8 mouse cellular contexts compared by ENCODE assay signal in the genomic region with DNA sequence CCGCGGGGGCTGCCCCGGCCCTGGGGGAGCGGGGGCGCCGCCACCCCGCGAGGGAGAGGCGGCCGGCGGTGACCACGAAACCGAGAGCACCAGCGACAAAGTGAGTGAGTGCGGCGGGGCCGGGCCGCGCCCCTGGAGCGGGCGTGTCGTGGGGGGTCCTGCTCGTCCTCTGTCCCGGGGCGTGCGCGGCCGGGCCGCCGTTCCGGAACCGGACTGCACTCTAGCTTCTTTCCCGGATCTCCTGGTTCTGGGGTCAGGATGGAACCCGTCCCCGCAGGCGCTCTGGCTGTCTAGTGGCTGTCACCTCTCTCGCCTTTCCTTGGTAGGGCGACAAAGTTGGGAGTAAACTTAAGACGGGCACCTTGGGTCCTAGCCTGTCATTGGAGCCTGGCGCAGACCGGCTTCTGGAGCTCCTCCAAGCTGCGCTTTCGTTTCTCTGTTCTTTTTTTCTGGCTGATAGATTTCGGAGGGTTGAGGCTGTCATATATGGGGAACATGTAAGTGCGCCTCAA. TPM values are rescaled to one million over a fixed set of nuclear protein-coding genes. Genes with fewer than 3 reads are reported as not detected.
DNase-seq lines count a peak whose midpoint lies in the region; ATAC-seq and TF ChIP-seq lines count a peak whose summit lies in the region.

No protein-coding gene starts in this region.

- peak; percentile 55 for ATAC-seq in embryonic facial prominence, embryonic 11.5 days (replicated peaks; ENCODE audit: insufficient number of reproducible peaks, low FRiP score, low TSS enrichment, low read depth)
- ATAC-seq in heart, embryonic 12.5 days (ENCODE audit: insufficient number of reproducible peaks, low FRiP score) = no peak
- peak; percentile 52 for ATAC-seq in kidney, embryonic 15.5 days (replicated peaks; ENCODE audit: low FRiP score)
- ATAC-seq in inflammation-experienced regulatory T-cells, adult 6 months = no peak

- no peaks in the 10 kb centered on the region for H3K4me1 ChIP-seq in embryonic facial prominence, embryonic 11.5 days (ENCODE audit: control insufficient read depth, insufficient read depth, low read length)
- H3K4me1 ChIP-seq in heart, embryonic 12.5 days (replicated peaks) = no peaks in the 10 kb centered on the region; the same call in 1 of the 2 replicates
- H3K4me1 ChIP-seq in kidney, embryonic 15.5 days = peaks cover 22% of the 10 kb centered on the region
- peaks cover 11% of the 10 kb centered on the region for H3K4me1 ChIP-seq in testis, adult 2 months (ENCODE audit: control insufficient read depth, insufficient read depth, low read length)

- DNase-seq in spleen, adult 18-20 months = peak; percentile 8 to 9
- DNase-seq in spleen, postnatal 14 days (ENCODE audit: low spot score in 2 of 2) = no peak
- DNase-seq in embryonic facial prominence, embryonic 11.5 days (ENCODE audit: low spot score) = peak; percentile 25
- DNase-seq in lung, postnatal 36 days = peak; percentile 37

- no peak overlapping the region for H3K27ac ChIP-seq in embryonic facial prominence, embryonic 11.5 days (replicated peaks; ENCODE audit: low read depth, low read length)
- no peak overlapping the region for H3K27ac ChIP-seq in heart, embryonic 12.5 days (ENCODE audit: poor library complexity, severe bottlenecking)
- peak overlapping the region; percentile 61 for H3K27ac ChIP-seq in kidney, embryonic 15.5 days
- H3K27ac ChIP-seq in testis, adult 2 months (ENCODE audit: control insufficient read depth, insufficient read depth, low read depth, low read length) = peak overlapping the region; percentile 81

- H3K27me3 ChIP-seq in embryonic facial prominence, embryonic 11.5 days (ENCODE audit: control insufficient read depth, insufficient read depth, low read length) = peaks cover 23% of the 10 kb centered on the region
- H3K27me3 ChIP-seq in heart, embryonic 12.5 days (replicated peaks) = peaks cover 85% of the 10 kb centered on the region
- H3K27me3 ChIP-seq in kidney, embryonic 15.5 days = peaks cover 70% of the 10 kb centered on the region
- H3K27me3 ChIP-seq in testis, adult 2 months (ENCODE audit: control insufficient read depth, insufficient read depth, low read length) = no peaks in the 10 kb centered on the region

- H3K9me3 ChIP-seq in embryonic facial prominence, embryonic 11.5 days (replicated peaks; ENCODE audit: control insufficient read depth, low read length) = no peaks in the 10 kb centered on the region
- H3K9me3 ChIP-seq in heart, embryonic 12.5 days (replicated peaks) = no peaks in the 10 kb centered on the region
- H3K9me3 ChIP-seq in kidney, embryonic 15.5 days (replicated peaks) = no peaks in the 10 kb centered on the region

- no peak for TF ChIP-seq POLR2A in testis, adult 2 months (IDR thresholded peaks at IDR 0.05; ENCODE audit: control insufficient read depth, low read depth, low read length)

- H3K9ac ChIP-seq in embryonic facial prominence, embryonic 11.5 days (replicated peaks; ENCODE audit: low read length) = peak overlapping the region; percentile 57
- peak overlapping the region; percentile 76 for H3K9ac ChIP-seq in heart, embryonic 12.5 days
- peak overlapping the region; percentile 67 for H3K9ac ChIP-seq in kidney, embryonic 15.5 days

- H3K4me2 ChIP-seq in embryonic facial prominence, embryonic 11.5 days (ENCODE audit: low read depth, low read length) = peak overlapping the region; percentile 100
- peak overlapping the region; percentile 97 for H3K4me2 ChIP-seq in heart, embryonic 12.5 days
- H3K4me2 ChIP-seq in kidney, embryonic 15.5 days = peak overlapping the region; percentile 99

- H3K4me3 ChIP-seq in embryonic facial prominence, embryonic 11.5 days (ENCODE audit: low read depth, low read length) = peak overlapping the region; percentile 72
- peak overlapping the region; percentile 82 for H3K4me3 ChIP-seq in heart, embryonic 12.5 days
- peak overlapping the region; percentile 78 for H3K4me3 ChIP-seq in kidney, embryonic 15.5 days (replicated peaks)
- H3K4me3 ChIP-seq in testis, adult 2 months (ENCODE audit: control insufficient read depth, low read depth, low read length) = peak overlapping the region; percentile 85

- TF ChIP-seq CTCF in testis, adult 2 months (IDR thresholded peaks at IDR 0.05; ENCODE audit: control insufficient read depth, insufficient read depth, insufficient replicate concordance, low read depth, low read length) = no peak

- under 1% methylated on average over 41 of the region's 45 CpGs for WGBS in embryonic facial prominence, embryonic 11.5 days
- WGBS in heart, embryonic 12.5 days = 1% methylated on average over 43 of the region's 45 CpGs
- WGBS in kidney, embryonic 15.5 days = under 1% methylated on average over 43 of the region's 45 CpGs

- no peaks in the 10 kb centered on the region for H3K36me3 ChIP-seq in embryonic facial prominence, embryonic 11.5 days (replicated peaks; ENCODE audit: control insufficient read depth, insufficient read depth, low read depth, low read length)
- H3K36me3 ChIP-seq in heart, embryonic 12.5 days = no peaks in the 10 kb centered on the region
- H3K36me3 ChIP-seq in kidney, embryonic 15.5 days = no peaks in the 10 kb centered on the region
- no peaks in the 10 kb centered on the region; the same call in 1 of the 2 replicates for H3K36me3 ChIP-seq in testis, adult 2 months (ENCODE audit: control insufficient read depth, insufficient read depth, low read length)

RNA-seq across cellular contexts. Expression of gene Cds1, which starts 0.5 kb away (rescaled TPM):
- 1.4 and 1.5 TPM in 2 replicates for polyA plus RNA-seq in embryonic facial prominence, embryonic 11.5 days (2014; fragmentation: Nextera tagmentation; extraction: Ambion mirVana)
- polyA plus RNA-seq in heart, embryonic 12.5 days (2016; fragmentation: Nextera tagmentation; extraction: Ambion mirVana) = 0.42 and 0.75 TPM in 2 replicates
- polyA plus RNA-seq in kidney, embryonic 15.5 days (2015; fragmentation: Nextera tagmentation; extraction: Ambion mirVana) = 10.9 and 11.8 TPM in 2 replicates
- polyA plus RNA-seq in testis, adult 2 months (2012; rRNA removed) = 195 and 201 TPM in 2 replicates
- polyA plus RNA-seq in inflammation-experienced regulatory T-cells, adult 6 months (2017; shearing (Covaris generic)) = not detected

Comparison
In these comparisons a context has a peak if more than half of its experiments do, and no peak if none do; other contexts are left out.
1. DNase-seq: peak in spleen, adult 18-20 months (2 of 2), embryonic facial prominence, embryonic 11.5 days (single experiment) and lung, postnatal 36 days (single experiment); none in spleen, postnatal 14 days (0 of 2).
2. ATAC-seq: peak in embryonic facial prominence, embryonic 11.5 days (single experiment) and kidney, embryonic 15.5 days (single experiment); none in heart, embryonic 12.5 days (single experiment) and inflammation-experienced regulatory T-cells, adult 6 months (single experiment).
3. H3K27ac ChIP-seq: peak in kidney, embryonic 15.5 days (single experiment) and testis, adult 2 months (single experiment); none in embryonic facial prominence, embryonic 11.5 days (single experiment) and heart, embryonic 12.5 days (single experiment).
4. RNA of gene Cds1, which starts 0.5 kb away (polyA plus RNA-seq): 195 to 201 TPM in testis, adult 2 months; 10.9 to 11.8 TPM in kidney, embryonic 15.5 days, 1.4 to 1.5 TPM in embryonic facial prominence, embryonic 11.5 days, 0.42 to 0.75 TPM in heart, embryonic 12.5 days and not detected in inflammation-experienced regulatory T-cells, adult 6 months; every median in the first group is over 10 times any median in the second.
5. Peak in every context shown above with its lines, with median percentiles within 50 percentile points of each other: H3K4me2 ChIP-seq, H3K4me3 ChIP-seq and H3K9ac ChIP-seq.